Mouse (Mus musculus) Patski (cell line): Measurements from ENCODE around the gene Hsd11b1. TPM values are rescaled to one million over a fixed set of nuclear protein-coding genes. Genes with fewer than 3 reads are reported as not detected.

Experiments used
- ATAC-seq: fragments of 100-300 bp; one replicate; pipeline ENCODE4 v1.8.0; 2021
- CTCF ChIA-PET: fragments of 350-600 bp; sonication (Branson Sonifier 250); formaldehyde crosslinking; loops from one replicate; lab custom pipeline; 2022; ENCODE audit warnings: inconsistent platforms; lab: Charles Lee
- POLR2A ChIA-PET: fragments of 350-600 bp; sonication (Branson Sonifier 250); formaldehyde crosslinking; loops from one replicate; lab custom pipeline; 2022; ENCODE audit warnings: antibody characterized with exemption, inconsistent platforms; lab: Charles Lee
- DNase-seq: peaks from one replicate; pipeline ENCODE4 v3.0.0-alpha.2; 2011; ENCODE audit warnings: low read depth, low spot score
- H3K27me3 ChIP-seq: fragments of 371-371 bp; one replicate; pipeline ENCODE4 v1.5.1; 2021
- CTCF ChIP-seq: fragments of 100-300 bp; IDR thresholded peaks from one replicate; pipeline ENCODE4 v1.5.1; 2021
- in situ Hi-C: fragments of 300-500 bp; cut with MboI; formaldehyde crosslinking; loops from 3 replicates; pipeline ENCODE4 v1.11.1; 2018; ENCODE audit warnings: low pct_unique_long_range_greater_than_20kb, mixed read lengths
- polyA plus RNA-seq: library from polyadenylated mRNA; unstranded; gene quantifications from one replicate; pipeline ENCODE4 v1.2.3, GENCODE M21; 2021

The Hsd11b1 gene
- polyA plus RNA-seq, result 0.19 TPM

DNA sequence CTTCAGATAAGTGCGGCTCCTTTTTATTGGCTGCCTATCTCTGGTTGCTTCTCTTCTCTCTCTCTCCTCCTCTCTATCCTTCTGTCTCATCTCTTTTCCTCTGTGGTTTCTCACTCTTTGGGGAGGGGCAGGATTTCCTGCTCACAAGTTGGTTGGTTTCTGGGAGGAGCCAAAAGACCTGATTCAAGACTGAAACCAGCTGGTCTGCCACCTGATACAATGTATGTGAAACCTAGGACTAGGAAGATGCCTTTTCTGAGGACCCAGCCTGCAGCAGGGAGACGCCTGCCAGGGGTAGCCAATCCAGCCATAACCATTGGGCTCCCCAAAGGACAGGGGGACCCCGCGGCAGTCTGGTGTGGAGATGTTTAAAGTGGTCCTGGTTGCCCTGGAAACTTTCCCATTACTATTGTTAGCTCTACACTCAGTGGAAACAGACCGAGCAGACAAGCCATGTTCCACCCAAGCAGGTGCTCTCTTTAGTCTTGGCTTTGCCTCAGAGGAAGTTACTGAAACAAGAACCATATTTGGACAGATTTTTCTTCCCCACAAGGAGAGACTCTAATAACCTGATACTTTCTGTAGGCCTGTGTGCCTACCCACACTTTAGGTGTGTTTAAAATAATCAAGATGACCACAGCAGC, at the start of gene Hsd11b1:
Gene Hsd11b1, minus strand, starts transcription at position 121 of the 644 bp plus-strand sequence.
- ChIA-PET CTCF (no interaction called here), POLR2A (no interaction called here)
- no peak for DNase-seq
- ATAC-seq, result no peak
- in situ Hi-C loops, result no loop called here
- peaks cover 3% of the 10 kb centered on the region for H3K27me3 ChIP-seq
- no peak for TF ChIP-seq CTCF

DNA sequence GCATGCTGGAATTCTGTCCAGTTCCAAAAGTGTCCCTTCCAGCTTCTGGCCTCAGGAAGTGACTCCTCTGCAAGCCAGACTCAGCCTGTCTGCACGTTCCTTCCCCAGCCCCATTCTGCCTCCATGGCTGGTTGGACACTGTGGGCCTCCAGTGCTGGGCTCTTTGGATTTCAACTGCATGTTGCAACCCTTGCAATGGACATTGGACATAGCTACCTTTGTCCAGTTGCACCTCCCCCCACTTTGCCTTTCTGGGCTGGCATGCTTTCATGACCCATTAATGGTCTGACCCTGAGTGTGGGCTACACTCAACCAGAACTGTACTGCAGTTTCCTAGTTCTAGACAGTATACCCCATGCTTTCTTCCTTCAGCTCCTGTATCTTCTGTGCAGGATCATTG, 47.7 kb upstream of the Hsd11b1 start:
- ChIA-PET CTCF (interaction anchor here (1.4 kb wide), 1 partner anchor 16 kb away, joined by 3 read pairs; no protein-coding TSS in a partner anchor), POLR2A (interaction anchor here (1.0 kb wide), 1 partner anchor 13 kb away, joined by 3 read pairs; no protein-coding TSS in a partner anchor)
- no peaks in the 10 kb centered on the region for H3K27me3 ChIP-seq
- in situ Hi-C loops, result no loop called here
- no peak for TF ChIP-seq CTCF
- DNase-seq (no peak), ATAC-seq (no peak)

DNA sequence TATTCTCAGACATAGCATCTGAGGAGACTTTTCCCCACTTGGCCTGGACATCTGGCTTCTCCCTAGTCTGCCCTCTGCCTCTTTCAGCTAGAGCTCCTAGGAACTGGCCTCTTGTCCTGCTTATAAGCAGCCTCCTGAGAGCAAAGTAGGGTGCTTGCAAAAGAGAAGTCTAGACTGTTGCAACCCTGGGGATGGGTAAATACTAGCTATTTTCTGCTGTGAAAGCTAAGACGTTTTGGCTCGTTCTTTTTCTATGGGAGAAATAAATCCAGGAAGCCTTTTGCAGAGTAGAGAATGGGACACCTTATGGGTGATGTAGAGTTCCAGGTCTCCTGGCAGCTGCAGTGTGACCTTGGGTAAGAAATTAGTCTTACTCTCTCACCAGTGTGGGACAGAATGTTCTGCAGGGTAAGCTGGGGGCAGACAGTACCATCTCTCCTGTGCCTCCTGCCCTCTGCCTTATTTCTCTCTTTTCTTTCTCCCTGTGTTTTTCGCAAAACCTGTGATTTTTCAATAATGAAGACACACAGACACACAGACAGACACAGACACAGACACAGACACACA, 46.7 kb upstream of the Hsd11b1 start:
- H3K27me3 ChIP-seq, result no peaks in the 10 kb centered on the region
- CTCF ChIA-PET, result no interaction called here
- DNase-seq (no peak), ATAC-seq (no peak)
- POLR2A ChIA-PET, result interaction anchor here (0.7 kb wide), 1 partner anchor 822 kb away, joined by 3 read pairs; no protein-coding TSS in a partner anchor
- in situ Hi-C loops, result no loop called here
- TF ChIP-seq CTCF, result no peak

DNA sequence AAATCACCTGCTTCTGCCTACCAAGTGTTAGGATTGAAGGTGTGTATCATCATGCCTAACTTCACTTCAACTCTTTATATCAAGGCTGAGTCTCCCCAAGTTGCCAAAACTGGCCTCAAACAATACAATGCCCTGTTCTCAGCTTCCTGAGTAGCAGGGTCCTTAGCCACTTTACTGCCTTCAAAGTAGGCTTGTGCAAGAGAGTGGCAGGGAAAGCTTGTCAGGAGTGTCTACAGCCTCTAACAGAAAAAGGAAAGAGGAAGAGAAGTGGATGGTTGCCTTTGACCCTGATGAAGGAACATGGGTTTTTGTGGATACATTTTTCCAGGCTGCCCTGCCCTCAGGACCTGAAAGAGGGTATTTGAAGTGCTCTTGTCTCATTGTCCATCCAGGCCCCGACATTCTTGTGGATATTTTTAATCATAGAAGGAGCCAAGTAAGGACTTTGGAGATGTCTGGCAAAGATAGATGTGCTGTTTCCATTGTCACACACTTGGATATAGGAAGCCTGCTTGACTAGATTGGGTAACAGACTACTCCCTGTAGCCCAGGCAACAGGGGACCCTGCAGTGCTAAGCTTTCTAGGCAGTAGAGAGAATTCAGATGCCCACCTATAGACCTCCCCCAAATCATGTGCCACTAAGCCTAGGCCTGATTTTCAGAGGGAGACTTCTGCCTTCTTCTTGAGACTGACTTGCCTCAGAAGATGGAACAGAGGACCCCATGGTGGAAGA, 46.1 kb upstream of the Hsd11b1 start:
- POLR2A ChIA-PET, result interaction anchor here (0.7 kb wide), 1 partner anchor 822 kb away, joined by 3 read pairs; no protein-coding TSS in a partner anchor
- H3K27me3 ChIP-seq, result no peaks in the 10 kb centered on the region
- no peak for DNase-seq
- TF ChIP-seq CTCF, result no peak
- in situ Hi-C loops, result no loop called here
- CTCF ChIA-PET, result no interaction called here
- no peak for ATAC-seq

DNA sequence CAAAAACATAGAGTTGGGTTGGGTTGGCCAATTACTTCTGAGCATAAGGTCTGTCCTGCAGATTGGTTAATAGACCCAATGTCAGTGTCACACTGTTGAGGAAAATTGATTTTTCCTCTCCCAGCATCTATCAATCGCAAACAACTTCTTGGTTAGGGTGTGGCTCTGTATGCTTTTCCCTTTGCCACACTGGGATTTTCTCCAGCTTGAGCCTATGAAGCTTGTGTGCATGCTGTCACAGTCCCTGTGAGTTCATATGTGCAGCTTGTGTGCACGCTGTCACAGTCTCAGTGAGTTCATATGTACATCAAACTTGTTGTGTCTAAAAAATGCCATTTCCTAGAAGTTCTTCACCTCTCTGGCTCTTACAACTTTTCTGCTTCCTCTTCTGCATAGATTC, 43.0 kb upstream of the Hsd11b1 start:
- H3K27me3 ChIP-seq, result no peaks in the 10 kb centered on the region
- in situ Hi-C loops, result no loop called here
- TF ChIP-seq CTCF, result no peak
- ChIA-PET CTCF (interaction anchor here (1.5 kb wide), 1 partner anchor 11 kb away, joined by 4 read pairs; no protein-coding TSS in a partner anchor), POLR2A (no interaction called here)
- DNase-seq, result no peak
- no peak for ATAC-seq

DNA sequence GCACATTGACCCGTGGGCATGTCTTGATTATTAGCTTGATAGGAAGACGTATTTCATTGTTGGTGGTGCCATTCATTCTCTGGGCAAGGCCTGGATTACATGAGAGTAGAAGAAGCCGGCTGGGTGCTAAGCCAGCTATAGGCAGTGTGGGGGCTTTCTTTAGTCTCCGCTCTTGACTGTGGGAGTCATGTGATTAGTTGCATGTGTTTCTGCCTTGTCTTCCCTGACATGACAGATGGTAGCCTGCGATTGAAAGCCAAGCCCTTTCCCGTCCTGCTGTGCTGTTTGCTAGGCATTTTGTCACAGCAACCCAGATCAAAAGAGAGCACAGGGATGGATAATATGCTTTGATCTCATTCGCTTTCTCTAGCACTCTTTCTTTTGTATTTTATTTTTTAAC, 41.5 kb upstream of the Hsd11b1 start:
- no peaks in the 10 kb centered on the region for H3K27me3 ChIP-seq
- DNase-seq (no peak), ATAC-seq (no peak)
- no peak for TF ChIP-seq CTCF
- in situ Hi-C loops, result no loop called here
- POLR2A ChIA-PET, result no interaction called here
- CTCF ChIA-PET, result interaction anchor here (0.8 to 1.4 kb wide), 3 partner anchors 9 to 81 kb away, joined by 3 to 5 read pairs (median 4); no protein-coding TSS in a partner anchor

DNA sequence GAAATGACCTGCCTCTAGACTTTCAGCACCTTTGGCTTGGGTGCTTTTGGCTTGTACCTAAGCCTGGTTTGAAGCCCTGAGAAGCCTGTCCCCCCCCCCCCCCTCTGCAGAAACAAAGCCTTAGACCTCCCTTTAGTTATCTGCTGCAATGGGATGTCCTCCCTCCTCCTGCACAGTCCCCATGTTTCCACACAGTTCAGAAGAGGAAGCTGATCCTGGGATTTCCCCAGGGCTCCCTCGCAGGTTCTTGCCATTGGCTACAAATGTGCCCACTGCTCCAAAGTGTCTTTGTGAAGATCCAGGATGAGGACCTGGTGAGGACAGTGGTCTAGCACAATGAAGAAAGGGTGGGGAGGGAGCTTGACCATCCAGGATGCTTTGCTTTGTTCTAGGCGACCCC, 39.2 kb upstream of the Hsd11b1 start:
- H3K27me3 ChIP-seq, result no peaks in the 10 kb centered on the region
- in situ Hi-C loops, result no loop called here
- no peak for TF ChIP-seq CTCF
- ATAC-seq (no peak), DNase-seq (no peak)
- CTCF ChIA-PET, result interaction anchor here (1.2 kb wide), 1 partner anchor 13 kb away, joined by 5 read pairs; no protein-coding TSS in a partner anchor
- POLR2A ChIA-PET, result interaction anchor here (0.5 to 0.6 kb wide), 2 partner anchors 48 to 429 kb away, joined by 3 read pairs; no protein-coding TSS in a partner anchor

DNA sequence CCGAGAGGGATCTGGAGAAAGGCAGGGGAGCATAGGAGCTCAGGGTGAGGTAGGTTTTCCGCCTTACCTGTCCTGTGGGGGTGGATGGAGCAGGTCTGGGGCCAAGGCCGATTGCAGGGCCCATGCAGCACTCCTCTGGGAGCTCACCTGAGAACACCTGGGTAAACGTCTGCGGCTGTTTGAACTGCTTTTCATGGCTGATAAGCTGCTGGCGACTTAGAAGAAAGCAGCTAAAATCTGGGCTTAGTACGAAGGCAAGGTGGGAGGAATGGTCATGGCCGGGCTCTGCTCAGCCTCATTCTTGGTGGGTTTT, 38.2 kb upstream of the Hsd11b1 start:
- POLR2A ChIA-PET, result no interaction called here
- in situ Hi-C loops, result no loop called here
- TF ChIP-seq CTCF, result no peak
- ATAC-seq (no peak), DNase-seq (no peak)
- no peaks in the 10 kb centered on the region for H3K27me3 ChIP-seq
- CTCF ChIA-PET, result interaction anchor here (0.6 to 1.2 kb wide), 2 partner anchors 24 to 172 kb away, joined by 3 read pairs; partner anchors contain the start of gene Diexf

DNA sequence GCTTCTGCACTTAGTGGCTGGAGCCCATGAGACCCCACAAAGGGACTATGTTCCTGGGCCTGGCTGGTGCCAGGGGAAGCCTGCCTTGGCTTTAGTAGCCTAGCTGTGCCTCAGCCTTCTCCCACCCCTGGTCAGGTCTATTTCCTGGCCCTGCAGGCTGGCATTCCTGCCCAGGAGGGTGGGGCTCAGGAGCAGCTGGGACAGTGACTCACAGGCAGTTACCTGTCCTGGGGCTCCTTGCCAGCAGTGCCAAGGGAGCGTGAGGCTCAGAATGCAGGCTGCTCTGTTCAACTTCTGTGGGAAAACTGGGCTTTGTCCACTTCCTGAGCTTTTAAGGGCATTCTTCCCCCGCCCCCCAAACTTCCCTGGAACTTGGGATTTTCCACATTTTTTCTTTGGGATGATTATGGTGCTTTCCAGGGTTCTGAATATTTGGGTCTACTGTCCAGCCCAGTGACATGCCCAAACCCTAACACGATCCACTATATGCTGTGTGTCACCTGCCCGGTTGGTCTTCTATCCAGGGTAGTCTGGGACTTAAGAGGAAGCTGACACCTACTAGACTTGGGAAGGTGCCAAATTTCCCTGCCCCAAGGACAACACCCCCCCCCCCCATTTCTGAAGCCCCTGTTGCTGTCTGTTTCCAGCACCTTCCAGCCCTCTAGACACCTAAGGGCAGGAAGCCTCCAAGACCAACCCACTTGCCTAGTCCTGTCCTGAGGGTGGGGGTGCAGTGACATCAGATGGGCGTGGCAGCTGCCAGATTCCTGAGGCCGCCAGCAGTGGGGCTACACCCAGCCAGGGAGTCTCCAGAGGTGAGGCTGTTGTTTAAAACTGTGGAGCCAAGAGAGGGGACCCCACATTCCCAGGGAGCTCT, 37.6 kb upstream of the Hsd11b1 start:
- in situ Hi-C loops, result no loop called here
- H3K27me3 ChIP-seq, result no peaks in the 10 kb centered on the region
- CTCF ChIA-PET, result interaction anchor here (0.6 to 1.2 kb wide), 2 partner anchors 24 to 172 kb away, joined by 3 read pairs; partner anchors contain the start of gene Diexf
- POLR2A ChIA-PET, result no interaction called here
- no peak for TF ChIP-seq CTCF
- ATAC-seq (no peak), DNase-seq (no peak)

DNA sequence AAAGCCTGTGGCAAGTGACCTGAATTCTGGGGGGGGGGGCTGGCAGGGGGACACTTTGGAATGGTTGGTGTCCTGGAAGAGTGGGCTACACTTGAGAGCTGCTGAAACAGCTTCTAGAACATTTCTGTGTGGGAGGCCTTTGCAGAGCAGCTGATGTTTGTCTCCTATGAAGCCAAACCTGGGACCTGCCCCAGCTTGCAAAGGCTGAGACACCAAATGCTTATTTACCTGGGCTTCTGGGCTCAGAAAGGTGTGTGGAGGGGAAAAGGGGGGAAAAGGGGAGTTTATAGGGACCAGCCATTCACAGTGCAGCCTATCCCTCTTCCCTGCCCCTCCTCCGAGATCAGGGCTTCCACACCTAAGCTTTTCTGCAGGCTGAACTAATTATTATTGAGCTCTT, 36.1 kb upstream of the Hsd11b1 start:
- in situ Hi-C loops, result no loop called here

More for the DNA sequence above, 36.1 kb upstream of the Hsd11b1 start:
- H3K27me3 ChIP-seq, result no peaks in the 10 kb centered on the region
- TF ChIP-seq CTCF, result no peak
- POLR2A ChIA-PET, result no interaction called here
- DNase-seq (no peak), ATAC-seq (no peak)
- CTCF ChIA-PET, result interaction anchor here (0.8 kb wide), 1 partner anchor 45 kb away, joined by 3 read pairs; no protein-coding TSS in a partner anchor
